Mouse (Mus musculus): Measurements from ENCODE around the gene Galnt10. TPM values are rescaled to one million over a fixed set of nuclear protein-coding genes. Genes with fewer than 3 reads are reported as not detected.

Galnt10 gene
- total RNA-seq, 1 experiment: 13.5 TPM

GRCm38 (mm10) chr11:57717432-57717831, 72.2 kb downstream of the Galnt10 start:
- no peak overlapping the region for H3K9ac ChIP-seq (ENCODE audit: insufficient read depth, low read depth, low read length, poor library complexity, severe bottlenecking)
- in situ Hi-C loops (cut with MboI; ENCODE audit: low sequenced_read_pairs in 2 of 2, unreplicated experiment in 2 of 2): no loop called here
- peaks cover 0 to 6% of the 10 kb centered on the region in 2 experiments; a peak in 1 of 4 replicates for H3K4me1 ChIP-seq (ENCODE audit: control insufficient read depth in 2 of 2, insufficient read depth in 2 of 2, low read length in 2 of 2, poor library complexity in 1 of 2)
- no peak for DNase-seq (ENCODE audit: low read depth, low spot score)
- no peak overlapping the region for H3K27ac ChIP-seq (ENCODE audit: insufficient read depth, low read depth, low read length, poor library complexity, severe bottlenecking)
- no peaks in the 10 kb centered on the region; the same call in 1 of the 2 replicates for H3K36me3 ChIP-seq (ENCODE audit: control insufficient read depth, insufficient read depth, low read length, poor library complexity, severe bottlenecking)
- no peaks in the 10 kb centered on the region for H3K9me3 ChIP-seq (ENCODE audit: control insufficient read depth, insufficient read depth, low read depth, low read length)
- H3K4me3 ChIP-seq (ENCODE audit: insufficient read depth in 1 of 2, low read depth in 1 of 2, low read length in 2 of 2, poor library complexity in 1 of 2, severe bottlenecking in 1 of 2): no peak overlapping the region
- no peak for TF ChIP-seq CHD2 (IDR thresholded peaks at IDR 0.05; ENCODE audit: low read depth, low read length)
- TF ChIP-seq MAFK (IDR thresholded peaks at IDR 0.05; ENCODE audit: insufficient read depth, low read depth, low read length): no peak
- no peak for TF ChIP-seq ZNF384 (IDR thresholded peaks at IDR 0.05; ENCODE audit: low read depth, low read length)
- TF ChIP-seq ZC3H11A (IDR thresholded peaks at IDR 0.05; ENCODE audit: borderline replicate concordance, low read depth, low read length): no peak
- no peak for TF ChIP-seq HCFC1 (IDR thresholded peaks at IDR 0.05; ENCODE audit: borderline replicate concordance, insufficient read depth, low read length)

GRCm38 (mm10) chr11:57718081-57718480, 72.8 kb downstream of the Galnt10 start:
- Histone ChIP-seq H3K27ac (ENCODE audit: insufficient read depth, low read depth, low read length, poor library complexity, severe bottlenecking) (no peak overlapping the region), H3K36me3 (ENCODE audit: control insufficient read depth, insufficient read depth, low read length, poor library complexity, severe bottlenecking) (no peaks in the 10 kb centered on the region; the same call in 1 of the 2 replicates), H3K4me3 (ENCODE audit: insufficient read depth in 1 of 2, low read depth in 1 of 2, low read length in 2 of 2, poor library complexity in 1 of 2, severe bottlenecking in 1 of 2) (no peak overlapping the region), H3K4me1 (ENCODE audit: control insufficient read depth in 2 of 2, insufficient read depth in 2 of 2, low read length in 2 of 2, poor library complexity in 1 of 2) (peaks cover 0 to 6% of the 10 kb centered on the region in 2 experiments; a peak in 1 of 4 replicates), H3K9ac (ENCODE audit: insufficient read depth, low read depth, low read length, poor library complexity, severe bottlenecking) (no peak overlapping the region), H3K9me3 (ENCODE audit: control insufficient read depth, insufficient read depth, low read depth, low read length) (no peaks in the 10 kb centered on the region)
- no peak for TF ChIP-seq CHD2 (IDR thresholded peaks at IDR 0.05; ENCODE audit: low read depth, low read length)
- TF ChIP-seq MAFK (IDR thresholded peaks at IDR 0.05; ENCODE audit: insufficient read depth, low read depth, low read length): no peak
- TF ChIP-seq HCFC1 (IDR thresholded peaks at IDR 0.05; ENCODE audit: borderline replicate concordance, insufficient read depth, low read length): no peak
- TF ChIP-seq ZNF384 (IDR thresholded peaks at IDR 0.05; ENCODE audit: low read depth, low read length): no peak
- TF ChIP-seq ZC3H11A (IDR thresholded peaks at IDR 0.05; ENCODE audit: borderline replicate concordance, low read depth, low read length): no peak
- in situ Hi-C loops (cut with MboI; ENCODE audit: low sequenced_read_pairs in 2 of 2, unreplicated experiment in 2 of 2): no loop called here
- DNase-seq (ENCODE audit: low read depth, low spot score): no peak

GRCm38 (mm10) chr11:57719631-57720030, 74.4 kb downstream of the Galnt10 start:
- Histone ChIP-seq H3K9ac (ENCODE audit: insufficient read depth, low read depth, low read length, poor library complexity, severe bottlenecking) (peak overlapping the region; percentile 2; the same call in 1 of the 2 replicates), H3K27ac (ENCODE audit: insufficient read depth, low read depth, low read length, poor library complexity, severe bottlenecking) (no peak overlapping the region), H3K4me1 (ENCODE audit: control insufficient read depth in 2 of 2, insufficient read depth in 2 of 2, low read length in 2 of 2, poor library complexity in 1 of 2) (peaks cover 0 to 8% of the 10 kb centered on the region in 2 experiments; a peak in 1 of 4 replicates), H3K4me3 (ENCODE audit: insufficient read depth in 1 of 2, low read depth in 1 of 2, low read length in 2 of 2, poor library complexity in 1 of 2, severe bottlenecking in 1 of 2) (no peak overlapping the region), H3K9me3 (ENCODE audit: control insufficient read depth, insufficient read depth, low read depth, low read length) (no peaks in the 10 kb centered on the region), H3K36me3 (ENCODE audit: control insufficient read depth, insufficient read depth, low read length, poor library complexity, severe bottlenecking) (no peaks in the 10 kb centered on the region; the same call in 1 of the 2 replicates)
- TF ChIP-seq HCFC1 (IDR thresholded peaks at IDR 0.05; ENCODE audit: borderline replicate concordance, insufficient read depth, low read length) (no peak), MAFK (IDR thresholded peaks at IDR 0.05; ENCODE audit: insufficient read depth, low read depth, low read length) (peak; percentile 85), ZC3H11A (IDR thresholded peaks at IDR 0.05; ENCODE audit: borderline replicate concordance, low read depth, low read length) (no peak), CHD2 (IDR thresholded peaks at IDR 0.05; ENCODE audit: low read depth, low read length) (no peak), ZNF384 (IDR thresholded peaks at IDR 0.05; ENCODE audit: low read depth, low read length) (no peak)
- in situ Hi-C loops (cut with MboI; ENCODE audit: low sequenced_read_pairs in 2 of 2, unreplicated experiment in 2 of 2): no loop called here
- peak; percentile 66 for DNase-seq (ENCODE audit: low read depth, low spot score)

GRCm38 (mm10) chr11:57720076-57720475, 74.8 kb downstream of the Galnt10 start:
- H3K4me1 ChIP-seq (ENCODE audit: control insufficient read depth in 2 of 2, insufficient read depth in 2 of 2, low read length in 2 of 2, poor library complexity in 1 of 2): peaks cover 0 to 10% of the 10 kb centered on the region in 2 experiments; a peak in 1 of 4 replicates
- no peak overlapping the region for H3K4me3 ChIP-seq (ENCODE audit: insufficient read depth in 1 of 2, low read depth in 1 of 2, low read length in 2 of 2, poor library complexity in 1 of 2, severe bottlenecking in 1 of 2)
- in situ Hi-C loops (cut with MboI; ENCODE audit: low sequenced_read_pairs in 2 of 2, unreplicated experiment in 2 of 2): no loop called here
- peak overlapping the region; percentile 62; the same call in 1 of the 2 replicates for H3K27ac ChIP-seq (ENCODE audit: insufficient read depth, low read depth, low read length, poor library complexity, severe bottlenecking)
- no peak overlapping the region for H3K9ac ChIP-seq (ENCODE audit: insufficient read depth, low read depth, low read length, poor library complexity, severe bottlenecking)
- DNase-seq (ENCODE audit: low read depth, low spot score): no peak
- H3K36me3 ChIP-seq (ENCODE audit: control insufficient read depth, insufficient read depth, low read length, poor library complexity, severe bottlenecking): no peaks in the 10 kb centered on the region; the same call in 1 of the 2 replicates
- H3K9me3 ChIP-seq (ENCODE audit: control insufficient read depth, insufficient read depth, low read depth, low read length): no peaks in the 10 kb centered on the region
- TF ChIP-seq ZC3H11A (IDR thresholded peaks at IDR 0.05; ENCODE audit: borderline replicate concordance, low read depth, low read length) (no peak), MAFK (IDR thresholded peaks at IDR 0.05; ENCODE audit: insufficient read depth, low read depth, low read length) (no peak), CHD2 (IDR thresholded peaks at IDR 0.05; ENCODE audit: low read depth, low read length) (no peak), ZNF384 (IDR thresholded peaks at IDR 0.05; ENCODE audit: low read depth, low read length) (no peak), HCFC1 (IDR thresholded peaks at IDR 0.05; ENCODE audit: borderline replicate concordance, insufficient read depth, low read length) (no peak)

Measured in ES-E14 (cell line).